Mouse (Mus musculus): ENCODE data around the gene Tmem179b.
A peak's percentile ranks its signal among the peaks of the same experiment; 100 is the strongest.

The Tmem179b gene

DNA sequence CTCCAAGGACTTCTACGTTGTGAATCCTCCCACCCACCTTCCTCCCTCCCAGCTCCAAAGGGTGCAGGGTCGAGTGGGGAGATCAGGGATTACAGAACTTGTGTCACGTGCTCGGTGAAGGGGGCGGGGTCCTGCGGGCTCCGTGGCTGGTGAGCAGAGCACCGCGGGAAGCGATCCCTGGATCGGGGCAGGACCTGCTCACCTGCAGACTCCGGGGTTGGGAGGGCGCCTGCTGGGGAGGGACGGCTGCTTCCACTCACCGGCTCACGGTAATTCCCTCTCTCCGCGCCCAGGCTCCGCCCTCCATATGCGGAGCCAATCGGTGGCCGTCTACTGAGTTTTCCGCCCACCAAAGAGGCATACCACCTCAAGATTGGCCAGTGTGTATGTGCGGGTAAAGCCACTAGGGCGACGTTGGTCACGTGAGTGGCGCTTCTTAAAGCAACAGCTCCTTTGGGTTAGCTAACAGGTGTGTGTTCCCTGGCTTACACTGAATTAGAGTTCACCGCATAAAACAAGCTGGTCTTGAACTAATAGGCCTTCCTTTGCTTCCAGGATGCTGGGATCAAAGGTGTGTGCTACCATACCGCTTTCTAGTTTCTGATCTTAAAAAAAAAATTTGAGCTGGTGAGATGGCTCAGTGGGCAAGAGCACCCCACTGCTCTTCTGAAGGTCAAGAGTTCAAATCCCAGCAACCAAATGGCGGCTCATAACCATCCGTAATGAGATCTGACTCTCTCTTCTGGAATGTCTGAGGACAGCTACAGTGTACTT lies 11.9 kb upstream of the Tmem179b start, which contains the start of gene Taf6l:
Taf6l (minus strand) TSS at position 410 of the 774 bp plus-strand sequence.
- DNase-seq (ENCODE audit: inconsistent age in 2 of 2, low spot score in 1 of 2), result peak; percentile 93 to 97

DNA sequence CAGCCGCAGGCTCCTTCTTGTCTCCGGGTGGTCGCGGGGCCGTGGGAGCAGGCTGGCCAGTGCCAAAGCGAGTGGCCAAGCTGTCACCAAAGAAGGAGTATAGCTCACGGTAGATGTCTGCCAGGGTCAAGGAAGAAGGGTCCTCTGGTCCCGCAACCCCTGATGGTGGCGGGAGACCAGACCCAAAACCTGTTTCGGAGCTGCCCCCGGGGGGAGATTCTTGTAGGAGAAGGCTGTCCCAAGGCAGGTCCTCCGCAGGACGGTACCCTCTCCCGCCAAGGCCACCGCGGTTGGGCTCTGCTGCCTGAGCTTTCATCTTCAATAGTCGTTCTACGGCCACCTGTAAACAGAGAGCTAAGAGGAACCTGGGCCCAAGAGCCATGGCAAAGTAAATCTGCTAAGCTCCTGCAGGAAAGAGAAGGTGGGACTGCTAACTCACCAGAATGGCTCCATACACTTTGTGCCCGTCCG lies 719 bp upstream of the Tmem179b start:
- peak; percentile 61 to 82 for DNase-seq (ENCODE audit: inconsistent age in 2 of 2, low spot score in 1 of 2)

DNA sequence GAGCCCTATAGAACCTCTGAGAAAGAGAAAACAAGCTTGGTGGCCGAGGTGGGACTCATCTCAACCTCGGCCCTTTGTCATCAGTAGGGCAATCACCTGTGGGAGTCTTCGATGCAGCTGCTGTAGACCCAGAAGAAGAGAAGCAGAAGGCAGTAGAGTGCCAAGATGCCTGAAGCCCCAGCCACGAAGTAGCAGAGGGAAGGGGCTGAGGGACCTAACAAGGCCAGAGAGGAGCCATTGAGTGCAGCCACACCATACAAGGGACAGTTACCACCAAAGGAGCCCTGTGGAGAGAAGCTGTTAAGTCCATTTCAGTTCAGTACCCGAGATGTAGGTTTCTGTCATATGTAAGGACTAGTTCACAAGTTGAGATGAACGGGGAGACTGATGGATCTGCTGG lies 858 bp downstream of the Tmem179b start:
- peak in 1 of 2 experiments; percentile 54 for DNase-seq (ENCODE audit: inconsistent age in 2 of 2, low spot score in 1 of 2)

DNA sequence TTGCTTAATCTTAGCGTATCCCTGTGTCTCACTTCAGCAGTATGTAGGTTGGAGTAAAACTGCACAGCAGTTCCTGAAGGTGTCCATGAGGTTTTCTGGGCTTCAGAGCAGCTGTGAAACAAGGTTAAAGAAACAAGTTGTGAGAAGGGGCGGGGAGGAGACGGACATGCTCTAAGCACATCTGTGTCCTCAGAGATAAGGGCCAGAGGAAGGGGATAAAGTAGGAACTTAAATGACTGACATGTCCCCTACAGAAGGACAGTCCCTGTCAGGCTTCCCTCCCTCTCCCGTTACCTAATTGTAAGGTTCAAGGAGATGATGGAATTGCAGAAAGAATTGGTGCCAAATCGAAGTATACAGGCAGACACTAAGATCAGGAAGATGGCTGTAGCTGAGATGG lies 1.3 kb downstream of the Tmem179b start:
- DNase-seq (ENCODE audit: inconsistent age in 2 of 2, low spot score in 1 of 2), result no peak

DNA sequence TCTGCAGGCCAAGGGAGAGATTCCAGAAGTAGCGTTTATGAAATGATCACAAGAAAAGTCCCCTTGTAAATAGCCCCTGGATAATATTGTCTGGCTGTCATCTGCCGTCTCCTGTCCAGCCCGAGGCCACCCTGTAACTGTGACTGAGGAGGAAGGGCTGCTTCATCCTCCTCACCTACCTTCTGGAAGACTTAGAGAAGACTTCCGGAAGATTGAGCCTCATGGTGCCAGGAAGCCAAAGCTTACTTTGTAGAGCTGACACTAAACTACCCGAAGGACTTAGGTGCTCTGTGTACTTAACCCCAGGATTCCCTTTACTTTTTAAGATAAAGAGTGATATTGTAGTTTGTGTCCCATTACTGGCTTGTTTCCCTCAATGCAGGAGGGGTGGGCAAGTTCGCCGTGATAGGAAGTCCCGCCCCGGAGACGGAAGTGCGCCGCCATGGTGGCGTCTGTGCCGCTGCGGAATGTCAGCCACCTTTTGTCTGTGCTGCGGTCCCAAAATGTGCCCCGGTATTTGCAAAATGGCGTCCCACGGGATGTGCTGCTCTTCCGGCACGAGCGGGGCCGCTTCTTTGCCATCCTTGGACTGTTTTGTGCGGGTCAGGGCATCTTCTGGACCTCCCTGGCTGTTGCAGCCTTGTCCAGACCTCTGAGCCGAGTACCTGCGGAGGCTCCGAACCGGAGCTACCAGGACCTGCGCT lies 3.5 kb downstream of the Tmem179b start, which contains the start of gene Tmem223:
Tmem223 (plus strand) TSS at position 430 of the 704 bp plus-strand sequence.
- peak; percentile 86 to 95 for DNase-seq (ENCODE audit: inconsistent age in 2 of 2, low spot score in 1 of 2)

DNA sequence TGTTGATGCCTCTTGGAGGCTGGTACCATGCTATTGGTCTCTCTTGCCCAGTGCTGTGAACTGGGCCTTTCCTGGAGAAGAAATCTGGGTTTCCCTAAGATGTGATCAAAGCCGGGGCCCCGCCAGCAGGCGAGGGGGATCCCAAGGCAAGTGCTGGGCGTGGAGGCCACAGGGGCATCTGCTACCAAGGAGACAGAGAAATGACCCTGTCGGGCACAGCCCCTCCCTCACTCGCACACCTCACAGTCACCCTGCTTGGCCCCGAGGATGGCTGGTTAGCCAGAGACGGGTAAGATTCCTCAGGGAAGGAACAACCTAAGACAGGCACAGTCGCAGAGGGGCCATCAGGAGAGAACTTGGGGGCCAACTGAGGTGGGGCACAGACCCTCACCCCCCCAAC lies 8.7 kb downstream of the Tmem179b start:
- DNase-seq (ENCODE audit: inconsistent age in 2 of 2, low spot score in 1 of 2), result no peak

DNA sequence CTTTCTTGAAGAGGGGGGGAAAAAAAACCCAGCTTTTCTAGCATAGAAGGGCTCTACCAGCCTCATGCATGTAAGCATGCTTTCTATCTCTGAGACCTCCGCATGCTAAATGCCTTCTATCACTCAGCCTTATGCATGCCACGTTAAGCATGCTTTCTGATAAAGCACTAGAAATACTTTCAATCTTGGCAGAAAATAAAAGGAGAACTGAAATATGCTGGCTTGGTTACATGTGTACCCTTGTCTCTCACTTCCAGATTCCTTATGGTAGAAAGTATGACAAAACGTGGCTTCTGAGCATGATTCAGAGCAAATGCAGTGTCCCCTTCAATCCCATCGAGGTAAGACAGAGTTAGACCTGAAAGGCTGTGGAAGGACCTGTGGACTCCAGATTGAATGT lies 11.0 kb downstream of the Tmem179b start:
- no peak for DNase-seq (ENCODE audit: inconsistent age in 2 of 2, low spot score in 1 of 2)

DNA sequence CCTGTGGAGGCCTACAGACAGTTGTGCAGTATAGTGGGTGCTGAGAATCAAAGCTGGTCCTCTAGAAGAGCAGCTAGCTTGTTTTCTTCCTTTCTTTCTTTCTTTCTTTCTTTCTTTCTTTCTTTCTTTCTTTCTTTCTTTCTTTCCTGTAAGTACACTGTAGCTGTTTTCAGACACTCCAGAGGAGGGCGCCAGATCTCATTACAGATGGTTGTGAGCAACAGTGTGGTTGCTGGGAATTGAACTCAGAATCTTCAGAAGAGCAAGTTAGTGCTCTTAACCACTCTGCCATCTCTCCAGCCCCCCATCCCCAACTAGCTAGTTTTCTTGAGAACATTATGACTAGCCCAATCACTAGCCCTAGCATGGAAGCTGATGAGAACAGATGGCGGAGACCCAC lies 13.5 kb downstream of the Tmem179b start:
- DNase-seq (ENCODE audit: inconsistent age in 2 of 2, low spot score in 1 of 2), result no peak

DNA sequence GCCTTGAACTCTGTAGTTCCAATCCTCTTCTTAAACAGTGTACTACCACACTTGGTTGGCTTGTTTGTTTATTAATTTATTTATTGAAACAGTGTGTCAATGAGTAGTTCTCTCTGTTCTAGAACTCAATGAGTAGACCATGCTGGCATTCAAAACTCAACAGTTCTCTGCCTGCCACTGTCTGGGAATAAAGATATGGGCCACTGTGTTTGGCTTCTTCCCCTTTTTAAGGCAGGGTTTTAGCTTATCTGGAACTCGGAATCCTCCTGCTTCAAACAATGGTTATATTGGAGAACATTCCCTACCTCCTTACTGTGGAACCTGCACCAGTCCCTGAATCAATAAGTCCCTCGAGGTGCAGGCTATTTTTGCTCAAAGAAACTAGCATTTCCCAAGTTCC lies 15.4 kb downstream of the Tmem179b start:
- DNase-seq (ENCODE audit: inconsistent age in 2 of 2, low spot score in 1 of 2), result no peak

DNA sequence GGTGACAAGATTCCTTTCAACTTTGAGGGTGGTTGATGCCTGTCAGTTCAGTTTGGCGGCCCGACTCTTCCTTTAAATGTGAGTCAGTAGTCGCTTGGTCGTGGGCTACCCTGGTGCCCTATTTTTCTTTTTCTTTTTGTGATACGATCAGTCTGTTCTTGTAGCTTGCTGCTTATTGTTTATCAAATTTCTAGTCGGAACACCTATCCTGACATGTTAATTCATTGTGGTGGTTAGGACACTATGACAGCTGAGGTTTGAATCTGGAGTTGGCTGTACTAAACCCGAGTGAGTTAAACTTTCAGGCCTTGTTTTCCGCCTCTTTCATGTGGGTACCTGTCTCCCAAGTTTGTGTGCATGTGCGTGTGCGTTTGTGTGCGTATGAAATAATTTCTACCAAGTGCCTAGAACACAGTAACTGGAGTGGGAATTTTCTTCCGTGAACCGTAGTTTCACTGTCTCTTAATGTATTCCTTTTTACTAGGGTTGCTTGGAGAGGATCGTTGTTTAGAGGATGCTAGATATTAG lies 16.7 kb downstream of the Tmem179b start:
- no peak for DNase-seq (ENCODE audit: inconsistent age in 2 of 2, low spot score in 1 of 2)

DNA sequence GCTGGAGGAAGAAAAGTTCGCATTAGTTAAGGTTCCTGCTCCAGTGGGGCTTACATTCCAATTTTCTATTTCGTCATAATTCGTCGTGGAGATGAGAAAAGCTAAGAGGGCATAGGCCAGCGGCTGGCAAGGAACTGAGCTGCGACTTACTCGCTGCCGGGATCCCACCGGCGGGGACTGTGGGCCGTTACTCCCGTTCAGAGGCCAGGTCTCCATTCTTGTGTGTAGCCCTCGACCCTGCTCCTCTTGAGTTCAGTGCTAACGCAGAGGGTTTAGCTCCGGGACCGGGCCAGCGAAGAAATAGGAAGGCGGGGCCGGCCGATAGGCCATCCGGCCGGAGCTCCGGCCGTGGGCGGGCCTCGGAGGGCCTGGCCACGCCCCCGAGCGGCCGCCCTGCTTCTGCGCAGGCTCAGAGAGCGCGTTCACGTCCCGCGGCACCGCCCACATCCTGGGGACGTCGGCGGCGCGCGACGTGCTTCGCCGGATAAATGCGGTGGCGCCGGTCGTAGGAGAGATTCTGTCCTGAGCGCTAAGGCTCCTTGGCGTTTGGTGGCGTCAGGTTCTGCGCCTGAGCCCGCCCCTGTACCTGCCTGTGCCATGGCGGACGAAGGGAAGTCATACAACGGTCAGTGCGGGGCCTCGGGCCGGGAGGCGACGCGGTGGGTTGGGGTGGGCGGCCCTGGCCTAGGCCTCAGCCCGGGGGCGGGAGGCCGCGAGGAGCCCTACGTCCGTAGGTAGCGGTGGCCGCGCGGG lies 17.5 kb downstream of the Tmem179b start, which contains the start of gene Nxf1:
Nxf1 (plus strand) TSS at position 439 of the 753 bp plus-strand sequence.
- DNase-seq (ENCODE audit: inconsistent age in 2 of 2, low spot score in 1 of 2), result peak; percentile 94 to 97

DNA sequence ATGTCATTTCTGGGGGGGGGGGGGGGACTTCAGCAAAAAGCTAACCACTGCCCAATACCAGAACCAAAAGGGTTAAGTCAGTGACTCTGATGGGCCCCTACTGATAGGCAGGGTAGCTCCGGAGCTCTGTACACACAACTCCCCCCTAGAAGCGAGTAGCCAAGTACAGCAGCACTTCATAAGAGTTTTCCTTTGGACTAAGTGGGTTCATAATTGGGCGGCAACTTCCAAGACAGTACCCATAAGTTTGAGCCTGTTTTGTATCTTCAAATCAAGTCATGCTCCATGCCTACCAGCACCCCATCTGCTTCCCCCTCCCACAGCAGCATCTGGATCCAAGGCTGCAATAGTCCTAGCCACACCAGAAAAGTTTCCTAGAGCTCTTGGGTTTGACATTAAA lies 18.6 kb downstream of the Tmem179b start:
- no peak for DNase-seq (ENCODE audit: inconsistent age in 2 of 2, low spot score in 1 of 2)

DNA sequence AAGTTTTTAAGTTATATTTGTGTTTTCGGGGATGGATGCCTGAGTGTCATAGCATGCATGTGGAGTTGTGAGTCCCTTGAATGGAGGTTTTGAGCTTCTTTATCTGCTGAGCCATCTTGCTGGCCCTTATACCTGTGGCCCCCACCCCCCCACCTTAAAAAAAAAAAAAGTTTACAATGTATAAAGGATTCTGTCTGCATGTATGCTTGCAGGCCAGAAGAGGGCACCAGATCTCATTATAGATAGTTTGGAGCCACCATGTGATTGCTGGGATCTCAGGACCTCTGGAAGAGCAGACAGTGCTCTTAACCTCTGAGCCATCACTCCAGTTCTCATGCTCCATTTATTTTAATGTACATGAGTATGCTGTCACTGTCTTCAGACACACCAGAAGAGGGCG lies 26.9 kb downstream of the Tmem179b start:
- no peak for DNase-seq (ENCODE audit: inconsistent age in 2 of 2, low spot score in 1 of 2)

DNA sequence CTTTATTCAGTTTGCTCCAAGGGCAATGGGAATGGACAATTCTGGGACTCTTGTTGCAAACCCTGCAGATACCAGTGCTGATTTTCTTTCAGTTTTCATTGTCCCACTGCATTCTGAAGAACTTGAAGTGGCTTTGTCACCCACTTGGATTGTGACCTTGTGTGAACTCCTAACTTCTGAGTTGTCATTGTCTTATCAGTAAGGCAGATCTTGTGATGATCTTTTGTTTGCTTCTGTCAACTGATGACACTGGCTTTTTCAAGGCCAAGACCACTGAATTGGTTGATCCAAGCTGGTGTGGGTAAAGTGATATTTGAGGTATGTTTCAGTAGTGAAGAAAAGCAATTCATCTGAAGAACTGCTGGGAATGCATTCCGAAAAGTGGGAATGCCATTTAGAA lies 28.9 kb downstream of the Tmem179b start:
- DNase-seq (ENCODE audit: inconsistent age in 2 of 2, low spot score in 1 of 2), result peak in 1 of 2 experiments; percentile 53

DNA sequence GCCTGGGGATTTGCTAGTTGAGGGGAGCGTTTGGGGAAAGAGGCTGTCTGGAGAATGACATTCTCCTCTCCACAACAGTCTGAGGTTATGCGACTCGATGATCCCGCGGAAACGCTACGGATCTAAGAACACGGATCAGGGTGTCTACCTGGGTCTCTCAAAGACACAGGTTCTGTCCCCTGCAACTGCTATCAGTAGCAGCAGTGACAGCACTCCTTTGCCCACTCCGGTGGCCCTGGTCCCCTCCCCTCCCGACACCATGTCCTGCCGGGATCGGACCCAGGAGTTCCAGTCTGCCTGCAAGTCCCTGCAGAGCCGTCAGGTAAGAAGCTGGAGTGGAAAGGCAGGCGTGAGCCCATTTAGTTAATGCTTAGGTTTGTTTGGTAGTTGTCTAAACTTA lies 32.1 kb downstream of the Tmem179b start:
- peak in 1 of 2 experiments; percentile 44 for DNase-seq (ENCODE audit: inconsistent age in 2 of 2, low spot score in 1 of 2)

DNA sequence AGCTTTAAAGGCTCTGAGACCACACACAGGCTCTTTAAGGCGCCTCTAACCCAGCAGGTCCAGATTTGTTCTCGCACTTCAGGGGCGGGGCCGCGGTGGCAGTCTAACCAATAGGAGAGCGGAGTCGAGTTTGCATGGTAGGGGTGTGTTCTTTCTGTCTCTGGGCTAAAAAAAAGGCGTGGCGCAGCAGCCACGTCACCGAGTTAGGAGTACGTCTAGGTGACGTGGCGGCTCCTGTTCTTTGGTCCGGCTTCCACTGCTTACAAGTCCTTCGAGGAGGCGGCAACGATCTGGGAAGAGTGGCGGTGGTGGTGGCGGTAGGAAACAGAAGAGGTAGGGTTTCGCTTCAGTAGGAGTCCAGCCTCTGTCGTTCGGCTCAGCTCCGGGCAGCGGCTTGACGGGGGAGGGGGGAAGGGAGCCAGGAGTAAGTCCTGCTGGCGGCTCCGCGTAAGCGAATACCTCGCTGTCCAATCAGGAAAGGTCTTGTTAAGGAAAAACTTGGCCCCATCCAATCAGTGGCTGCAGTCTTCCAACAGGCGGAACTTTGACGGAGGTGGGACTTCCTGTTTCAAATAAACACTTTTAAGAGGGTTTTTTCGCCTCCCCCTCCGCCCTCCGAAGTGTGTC lies 32.9 kb downstream of the Tmem179b start, which contains the start of gene Stx5a:
Stx5a (plus strand) TSS at position 171 of the 627 bp plus-strand sequence.
- DNase-seq (ENCODE audit: inconsistent age in 2 of 2, low spot score in 1 of 2), result peak; percentile 97 to 99

DNA sequence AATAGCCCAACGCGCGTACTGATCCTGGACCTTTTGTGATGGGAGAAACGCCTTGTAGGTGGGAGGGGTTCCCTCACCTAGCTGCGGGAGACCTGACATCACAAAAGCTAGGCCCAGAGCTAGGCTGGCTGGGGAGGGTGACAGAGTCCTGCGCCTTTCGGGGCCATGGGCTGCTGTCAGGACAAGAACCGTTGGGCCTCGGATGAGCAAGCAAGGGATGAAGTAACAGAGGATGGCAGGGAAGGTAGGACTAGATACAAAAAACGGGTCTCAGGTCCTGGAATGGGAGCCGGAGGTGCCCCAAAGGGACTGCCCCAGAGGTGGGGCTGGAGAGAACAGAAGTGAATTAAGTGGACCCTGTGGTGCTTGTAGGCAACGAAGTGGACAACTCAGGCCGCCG lies 33.7 kb downstream of the Tmem179b start, which contains the start of gene 1700092M07Rik:
1700092M07Rik (plus strand) TSS at position 116 of the 400 bp plus-strand sequence.
- DNase-seq (ENCODE audit: inconsistent age in 2 of 2, low spot score in 1 of 2), result peak in 1 of 2 experiments; percentile 46

DNA sequence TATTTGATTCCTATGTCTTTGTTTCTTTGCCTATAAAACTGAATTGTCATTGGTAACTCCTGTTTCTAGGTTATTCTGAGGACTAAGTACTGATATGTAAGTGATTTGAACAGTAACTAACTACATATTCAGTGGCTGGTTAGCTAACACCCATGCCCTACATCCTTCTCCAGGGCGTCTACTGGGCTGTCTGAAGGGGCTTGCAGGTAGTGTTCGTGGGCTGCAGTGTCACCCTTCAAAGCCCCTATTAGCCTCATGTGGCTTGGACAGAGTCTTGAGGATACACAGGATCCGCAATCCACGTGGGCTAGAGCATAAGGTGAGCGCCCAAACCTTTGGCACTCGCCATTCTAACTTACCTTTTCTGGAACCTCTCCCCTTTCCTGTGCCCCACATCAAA lies 34.6 kb downstream of the Tmem179b start:
- no peak for DNase-seq (ENCODE audit: inconsistent age in 2 of 2, low spot score in 1 of 2)

DNA sequence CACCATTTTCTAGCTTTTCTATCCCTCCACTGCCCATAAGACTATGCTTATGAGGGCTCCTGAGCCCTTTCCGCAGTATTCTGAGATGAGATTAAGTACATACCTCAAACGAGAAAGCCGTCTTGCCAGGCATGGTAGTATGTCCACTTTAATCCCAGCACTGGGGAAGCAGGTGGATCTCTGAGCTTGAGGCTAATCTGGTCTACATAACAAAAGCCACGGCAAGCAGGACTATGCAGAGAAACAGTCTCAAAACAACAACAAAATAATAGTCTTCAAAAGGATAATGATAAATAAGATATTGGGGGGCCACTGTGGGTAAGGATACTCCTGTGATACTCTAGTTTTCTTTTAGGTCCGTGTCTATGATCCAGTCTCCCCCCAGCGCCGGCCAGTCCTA lies 35.4 kb downstream of the Tmem179b start:
- no peak for DNase-seq (ENCODE audit: inconsistent age in 2 of 2, low spot score in 1 of 2)

DNA sequence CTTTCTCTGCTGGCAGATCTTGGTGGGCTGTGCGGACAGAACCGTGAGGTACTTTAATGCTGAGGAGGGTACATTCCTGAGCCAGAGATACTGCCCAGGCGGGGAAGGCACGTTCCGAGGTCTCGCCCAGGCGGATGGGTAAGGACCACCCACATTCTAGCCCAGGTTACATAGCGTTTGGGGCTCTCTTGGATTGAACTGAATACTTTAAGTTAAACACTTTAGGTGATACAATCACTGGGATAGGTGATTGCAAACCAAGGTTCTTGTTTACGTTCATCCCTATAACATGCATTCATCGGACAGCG lies 38.2 kb downstream of the Tmem179b start:
- DNase-seq (ENCODE audit: inconsistent age in 2 of 2, low spot score in 1 of 2), result no peak

All from adrenal gland, adult (tissue).